Comparison of ENCODE assay signal across 7 mouse cellular contexts in the genomic region with DNA sequence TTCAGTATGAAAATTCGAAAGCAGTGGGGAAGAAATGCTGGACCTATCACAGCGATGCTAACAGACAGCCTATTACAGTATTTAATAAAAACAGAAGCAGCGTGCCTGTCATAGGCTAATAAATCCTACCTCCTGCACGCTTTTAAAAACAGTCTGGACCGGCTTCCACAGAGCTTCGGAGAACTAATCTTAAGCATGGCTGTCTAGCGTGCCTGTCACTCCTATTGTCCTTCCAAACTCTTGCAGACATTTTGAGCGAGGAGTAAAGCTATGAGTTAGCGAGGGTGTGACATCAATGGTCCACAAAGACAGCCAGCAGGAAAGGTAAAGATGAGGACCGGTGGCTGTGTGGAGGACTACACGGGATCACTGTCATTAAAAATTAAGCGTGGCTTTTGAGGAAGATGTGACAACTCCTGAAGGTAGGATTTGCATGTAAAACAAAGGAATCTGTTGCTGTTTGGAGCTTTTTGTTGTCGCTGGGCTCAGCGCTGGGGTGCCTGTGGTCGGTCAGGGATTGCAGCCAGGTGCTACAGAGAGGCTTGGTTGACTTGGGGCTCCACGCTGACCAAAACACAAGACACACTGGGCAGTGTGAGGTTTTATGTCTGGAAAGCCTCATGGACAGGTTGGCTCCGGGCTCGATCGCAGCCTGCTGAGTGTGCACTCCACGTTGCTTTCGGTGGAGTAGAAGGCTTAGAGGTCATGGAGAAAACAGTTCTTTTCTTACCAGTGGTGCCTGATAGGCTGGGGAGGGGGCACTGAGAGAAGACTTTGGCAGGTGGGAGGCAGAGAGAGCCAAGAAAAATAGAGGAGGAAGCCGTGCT. TPM values are rescaled to one million over a fixed set of nuclear protein-coding genes. Genes with fewer than 3 reads are reported as not detected.
A peak's percentile ranks its signal among the peaks of the same experiment; 100 is the strongest.
DNase-seq lines count a peak whose midpoint lies in the region; ATAC-seq and TF ChIP-seq lines count a peak whose summit lies in the region.

A gene (plus strand): TSS at position 4 of the 827 bp plus-strand sequence.

- 0 out of 2 replicates have a peak, but pooled peaks have one; percentile 26 for ATAC-seq in lung, embryonic 16.5 days (ENCODE audit: low read depth)
- ATAC-seq in liver, embryonic 13.5 days (ENCODE audit: low read depth) = no peak

- 3% methylated on average over 22 of the region's 22 CpGs for WGBS in lung, embryonic 16.5 days
- 10% methylated on average over 22 of the region's 22 CpGs for WGBS in lung, adult 2 months
- 2% methylated on average over 22 of the region's 22 CpGs for WGBS in hindbrain, embryonic 10.5 days
- 2% methylated on average over 22 of the region's 22 CpGs for WGBS in liver, embryonic 13.5 days (ENCODE audit: insufficient replicate concordance)

- no peak within 1 kb of the TSS for H3K27ac ChIP-seq in lung, embryonic 16.5 days (ENCODE audit: low read length)
- peak within 1 kb of the TSS; percentile 74 for H3K27ac ChIP-seq in hindbrain, embryonic 10.5 days
- no peak within 1 kb of the TSS for H3K27ac ChIP-seq in liver, embryonic 13.5 days

- H3K9ac ChIP-seq in lung, embryonic 16.5 days (ENCODE audit: low read length) = no peak within 1 kb of the TSS
- H3K9ac ChIP-seq in liver, embryonic 13.5 days = no peak within 1 kb of the TSS

- no peak for TF ChIP-seq CTCF in lung, adult 2 months (IDR thresholded peaks at IDR 0.05; ENCODE audit: insufficient read depth, low read length)

- H3K36me3 ChIP-seq in lung, embryonic 16.5 days (ENCODE audit: control insufficient read depth, insufficient read depth, low read length) = no peaks in the 10 kb centered on the region
- H3K36me3 ChIP-seq in hindbrain, embryonic 10.5 days = no peaks in the 10 kb centered on the region
- H3K36me3 ChIP-seq in liver, embryonic 13.5 days = no peaks in the 10 kb centered on the region

- H3K4me3 ChIP-seq in lung, embryonic 16.5 days (ENCODE audit: low read length) = peak within 1 kb of the TSS; percentile 26
- H3K4me3 ChIP-seq in lung, adult 2 months (replicated peaks; ENCODE audit: extremely low read depth, low read depth, low read length) = no peak within 1 kb of the TSS
- peak within 1 kb of the TSS; percentile 52 for H3K4me3 ChIP-seq in hindbrain, embryonic 10.5 days
- peak within 1 kb of the TSS; percentile 6; the same call in 1 of the 2 replicates for H3K4me3 ChIP-seq in liver, embryonic 13.5 days (replicated peaks)

- H3K4me2 ChIP-seq in lung, embryonic 16.5 days (ENCODE audit: low read depth, low read length) = peak within 1 kb of the TSS; percentile 41
- H3K4me2 ChIP-seq in liver, embryonic 13.5 days = peak within 1 kb of the TSS; percentile 41

- H3K9me3 ChIP-seq in lung, embryonic 16.5 days (ENCODE audit: control insufficient read depth, low read length) = no peaks in the 10 kb centered on the region
- no peaks in the 10 kb centered on the region for H3K9me3 ChIP-seq in hindbrain, embryonic 10.5 days
- no peaks in the 10 kb centered on the region for H3K9me3 ChIP-seq in liver, embryonic 13.5 days (replicated peaks)

- no peak for TF ChIP-seq POLR2A in lung, adult 2 months (IDR thresholded peaks at IDR 0.05; ENCODE audit: borderline replicate concordance, extremely low read depth, low read depth, low read length)

- H3K27me3 ChIP-seq in lung, embryonic 16.5 days (ENCODE audit: control insufficient read depth, insufficient read depth, low read depth, low read length) = no peaks in the 10 kb centered on the region
- H3K27me3 ChIP-seq in hindbrain, embryonic 10.5 days (ENCODE audit: insufficient read depth, poor library complexity, severe bottlenecking) = peaks cover 22% of the 10 kb centered on the region; the same call in 1 of the 2 replicates
- H3K27me3 ChIP-seq in liver, embryonic 13.5 days = peaks cover 11% of the 10 kb centered on the region

- no peak for DNase-seq in lung, adult 2 months
- DNase-seq in embryo, embryonic 10 days (ENCODE audit: low spot score) = peak; percentile 36
- DNase-seq in hindbrain, embryonic 10.5 days (ENCODE audit: low spot score) = peak; percentile 30
- no peak for DNase-seq in liver, embryonic 13.5 days
- DNase-seq in telencephalon, adult 2 months (ENCODE audit: low read depth, low spot score) = peak; percentile 16
- DNase-seq in urinary bladder, adult 18-20 months (ENCODE audit: low spot score in 2 of 2) = no peak

- H3K4me1 ChIP-seq in lung, embryonic 16.5 days (replicated peaks; ENCODE audit: control insufficient read depth, insufficient read depth, low read length) = peaks cover 10% of the 10 kb centered on the region; the same call in 1 of the 2 replicates
- H3K4me1 ChIP-seq in lung, adult 2 months (ENCODE audit: control insufficient read depth, insufficient read depth, low read length) = no peaks in the 10 kb centered on the region; the same call in none of the 2 replicates
- H3K4me1 ChIP-seq in hindbrain, embryonic 10.5 days (replicated peaks) = peaks cover 26% of the 10 kb centered on the region
- no peaks in the 10 kb centered on the region for H3K4me1 ChIP-seq in liver, embryonic 13.5 days (replicated peaks)

RNA-seq across cellular contexts. Expression of the gene that starts here (rescaled TPM):
- polyA plus RNA-seq in lung, embryonic 16.5 days (2015; fragmentation: Nextera tagmentation; extraction: Ambion mirVana) = 0.67 and 1.7 TPM in 2 replicates
- polyA plus RNA-seq in lung, adult 2 months (2012; rRNA removed) = 1.3 and 3.1 TPM in 2 replicates
- polyA plus RNA-seq in hindbrain, embryonic 10.5 days (2016; fragmentation: Nextera tagmentation; extraction: Ambion mirVana) = 3.4 and 6.8 TPM in 2 replicates
- 0.29 and 0.51 TPM in 2 replicates for polyA plus RNA-seq in liver, embryonic 13.5 days (2015; fragmentation: Nextera tagmentation; extraction: Ambion mirVana)

Comparison
In these comparisons a context has a peak if more than half of its experiments do, and no peak if none do; other contexts are left out.
1. DNase-seq: peak in embryo, embryonic 10 days (single experiment), hindbrain, embryonic 10.5 days (single experiment) and telencephalon, adult 2 months (single experiment); none in lung, adult 2 months (single experiment), liver, embryonic 13.5 days (single experiment) and urinary bladder, adult 18-20 months (0 of 2).